Mouse (Mus musculus) megakaryocyte, embryonic 14.5 days (primary cell): ENCODE data around the gene Swsap1.

Experiments
- FLI1 ChIP-seq: IDR thresholded peaks from 2 replicates; pipeline ENCODE4 v1.6.1; 2012; ENCODE audit warnings: low read length, inconsistent platforms, mixed read lengths
- GATA1 ChIP-seq: IDR thresholded peaks from 3 replicates; pipeline ENCODE4 v1.6.1; 2012; ENCODE audit warnings: mixed read lengths, low read length, inconsistent platforms, borderline replicate concordance

GRCm38 (mm10) chr9:22000296-22000695 lies 44.7 kb downstream of the Swsap1 start:
- TF ChIP-seq GATA1 (no peak), FLI1 (no peak)
